Mouse (Mus musculus): ENCODE results near the gene Mettl11b. TPM values are rescaled to one million over a fixed set of nuclear protein-coding genes. Genes with fewer than 3 reads are reported as not detected.
A peak's percentile ranks its signal among the peaks of the same experiment; 100 is the strongest.

Mettl11b gene
- polyA plus RNA-seq, 1 experiment from 2014 or later, result 0.06 TPM

GRCm38 (mm10) chr1:163682935-163683430 is 42.0 kb downstream of the Mettl11b start:
- ATAC-seq (ENCODE audit: insufficient read depth, low FRiP score, low read depth), result no peak
- H3K36me3 ChIP-seq, result no peaks in the 10 kb centered on the region
- H3K9me3 ChIP-seq, result no peaks in the 10 kb centered on the region
- WGBS, result 44% methylated on average over 2 of the region's 2 CpGs
- no peaks in the 10 kb centered on the region for H3K4me1 ChIP-seq
- no peak overlapping the region for H3K4me2 ChIP-seq
- peak overlapping the region; percentile 19; the same call in 1 of the 2 replicates for H3K27ac ChIP-seq
- H3K9ac ChIP-seq, result no peak overlapping the region
- H3K4me3 ChIP-seq (replicated peaks), result no peak overlapping the region
- H3K27me3 ChIP-seq (replicated peaks), result no peaks in the 10 kb centered on the region

- Histone ChIP-seq H3K9ac (no peak overlapping the region), H3K36me3 (no peaks in the 10 kb centered on the region), H3K9me3 (no peaks in the 10 kb centered on the region), H3K4me2 (no peak overlapping the region), H3K27ac (peak overlapping the region; percentile 19; the same call in 1 of the 2 replicates), H3K27me3 (replicated peaks) (no peaks in the 10 kb centered on the region), H3K4me1 (no peaks in the 10 kb centered on the region), H3K4me3 (replicated peaks) (no peak overlapping the region)
- whole genome bisulfite sequencing, result 28% methylated on average over 3 of the region's 3 CpGs
- no peak for ATAC-seq (ENCODE audit: insufficient read depth, low FRiP score, low read depth)
Observed at GRCm38 (mm10) chr1:163682127-163682526, 42.9 kb downstream of the Mettl11b start.

- Histone ChIP-seq H3K36me3 (no peaks in the 10 kb centered on the region), H3K9ac (no peak overlapping the region), H3K9me3 (no peaks in the 10 kb centered on the region), H3K4me2 (no peak overlapping the region), H3K27me3 (replicated peaks) (no peaks in the 10 kb centered on the region), H3K27ac (no peak overlapping the region), H3K4me1 (no peaks in the 10 kb centered on the region), H3K4me3 (replicated peaks) (no peak overlapping the region)
- 76% methylated on average over 3 of the region's 3 CpGs for WGBS
- ATAC-seq (ENCODE audit: insufficient read depth, low FRiP score, low read depth), result no peak
Observed at GRCm38 (mm10) chr1:163672866-163673265, 52.2 kb downstream of the Mettl11b start.

DNA sequence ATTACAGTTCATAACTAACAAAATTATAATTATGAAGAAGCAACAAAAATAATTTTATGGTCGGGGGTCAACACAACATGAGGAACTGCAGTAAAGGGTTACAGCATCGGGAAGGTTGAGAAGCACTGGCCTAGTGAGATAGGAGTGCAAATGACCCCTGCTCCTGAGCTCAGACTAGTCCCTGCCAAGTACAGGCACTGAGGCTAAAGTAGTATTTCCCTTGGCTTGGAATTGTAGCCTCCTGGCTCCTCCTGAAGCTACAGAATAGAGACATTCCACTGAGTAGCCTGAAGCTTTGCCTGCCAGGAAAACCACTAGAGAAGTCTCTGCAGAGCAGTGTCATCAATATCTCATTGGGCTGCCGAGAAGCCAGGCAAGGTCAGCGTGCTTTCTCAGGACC is 53.7 kb downstream of the Mettl11b start:
- Histone ChIP-seq H3K4me1 (no peaks in the 10 kb centered on the region), H3K27me3 (replicated peaks) (no peaks in the 10 kb centered on the region), H3K9me3 (no peaks in the 10 kb centered on the region), H3K36me3 (no peaks in the 10 kb centered on the region), H3K4me2 (no peak overlapping the region), H3K9ac (no peak overlapping the region), H3K27ac (no peak overlapping the region), H3K4me3 (replicated peaks) (no peak overlapping the region)
- 68% methylated on average over 4 of the region's 4 CpGs for WGBS
- ATAC-seq (ENCODE audit: insufficient read depth, low FRiP score, low read depth), result no peak

GRCm38 (mm10) chr1:163670702-163671101 is 54.3 kb downstream of the Mettl11b start:
- Histone ChIP-seq H3K4me1 (no peaks in the 10 kb centered on the region), H3K36me3 (no peaks in the 10 kb centered on the region), H3K27me3 (replicated peaks) (no peaks in the 10 kb centered on the region), H3K27ac (no peak overlapping the region), H3K9ac (no peak overlapping the region), H3K4me3 (replicated peaks) (no peak overlapping the region), H3K4me2 (no peak overlapping the region), H3K9me3 (no peaks in the 10 kb centered on the region)
- 23% methylated on average over 4 of the region's 4 CpGs for WGBS
- no peak for ATAC-seq (ENCODE audit: insufficient read depth, low FRiP score, low read depth)

- 87% methylated on average over 4 of the region's 4 CpGs for WGBS
- no peak for ATAC-seq (ENCODE audit: insufficient read depth, low FRiP score, low read depth)
Observed at GRCm38 (mm10) chr1:163669936-163670335, 55.1 kb downstream of the Mettl11b start.

GRCm38 (mm10) chr1:163662416-163662815 is 62.6 kb downstream of the Mettl11b start:
- no peak overlapping the region for H3K9ac ChIP-seq
- no peaks in the 10 kb centered on the region for H3K9me3 ChIP-seq
- H3K4me1 ChIP-seq, result no peaks in the 10 kb centered on the region
- H3K4me3 ChIP-seq (replicated peaks), result no peak overlapping the region
- no peaks in the 10 kb centered on the region for H3K27me3 ChIP-seq (replicated peaks)
- no peaks in the 10 kb centered on the region for H3K36me3 ChIP-seq
- H3K4me2 ChIP-seq, result no peak overlapping the region
- no peak overlapping the region for H3K27ac ChIP-seq
- ATAC-seq (ENCODE audit: insufficient read depth, low FRiP score, low read depth), result no peak
- 84% methylated on average over 1 of the region's 1 CpGs for WGBS

More at GRCm38 (mm10) chr1:163669936-163670335, 55.1 kb downstream of the Mettl11b start:
- no peaks in the 10 kb centered on the region for H3K36me3 ChIP-seq
- no peak overlapping the region for H3K9ac ChIP-seq
- H3K27ac ChIP-seq, result no peak overlapping the region
- H3K27me3 ChIP-seq (replicated peaks), result no peaks in the 10 kb centered on the region
- no peaks in the 10 kb centered on the region for H3K9me3 ChIP-seq
- no peaks in the 10 kb centered on the region for H3K4me1 ChIP-seq
- H3K4me2 ChIP-seq, result no peak overlapping the region
- no peak overlapping the region for H3K4me3 ChIP-seq (replicated peaks)

GRCm38 (mm10) chr1:163658535-163658928 is 66.5 kb downstream of the Mettl11b start:
- Histone ChIP-seq H3K4me1 (no peaks in the 10 kb centered on the region), H3K4me3 (replicated peaks) (no peak overlapping the region), H3K27ac (no peak overlapping the region), H3K4me2 (no peak overlapping the region), H3K27me3 (replicated peaks) (no peaks in the 10 kb centered on the region), H3K9me3 (no peaks in the 10 kb centered on the region), H3K36me3 (no peaks in the 10 kb centered on the region), H3K9ac (no peak overlapping the region)
- ATAC-seq (ENCODE audit: insufficient read depth, low FRiP score, low read depth), result no peak

DNA sequence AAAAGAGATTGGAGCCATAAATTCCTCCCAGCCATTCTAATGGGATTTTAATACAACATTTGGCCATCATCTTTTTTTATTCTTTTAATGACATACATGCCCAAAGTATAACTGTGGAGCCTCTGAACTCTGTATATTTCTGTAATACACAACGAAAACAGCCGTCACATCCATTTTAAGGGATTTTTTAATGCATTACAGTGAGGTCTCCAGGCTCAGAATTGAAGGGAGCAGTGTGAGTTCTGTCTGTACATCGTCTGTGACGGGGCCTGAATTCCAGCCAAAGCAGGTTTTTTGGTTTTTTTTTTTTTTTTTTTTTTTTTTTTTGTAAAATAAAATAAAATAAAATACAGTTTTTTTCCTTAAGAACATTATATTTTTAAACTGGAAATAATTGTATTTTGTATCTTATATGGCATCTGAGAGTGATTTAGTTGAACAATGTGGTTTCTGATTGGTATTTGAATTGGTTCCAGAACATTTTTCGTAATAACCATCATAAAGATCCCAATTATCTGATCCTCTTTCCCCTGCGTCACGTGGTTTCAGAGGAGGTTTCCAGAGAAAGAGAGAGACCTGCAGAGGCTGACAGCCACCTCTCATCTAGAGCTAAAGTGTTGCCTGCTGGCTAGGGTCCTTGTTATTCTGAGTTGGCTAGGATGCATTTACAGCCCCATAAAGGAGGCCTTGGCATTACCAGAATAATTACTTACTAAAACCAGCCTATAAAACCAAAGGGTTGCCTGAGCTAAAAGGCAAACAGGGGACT is 67.1 kb downstream of the Mettl11b start:
- Histone ChIP-seq H3K4me3 (replicated peaks) (no peak overlapping the region), H3K36me3 (no peaks in the 10 kb centered on the region), H3K4me1 (no peaks in the 10 kb centered on the region), H3K27me3 (replicated peaks) (no peaks in the 10 kb centered on the region), H3K9me3 (no peaks in the 10 kb centered on the region), H3K9ac (no peak overlapping the region), H3K27ac (no peak overlapping the region), H3K4me2 (no peak overlapping the region)
- 49% methylated on average over 7 of the region's 7 CpGs for WGBS
- no peak for ATAC-seq (ENCODE audit: insufficient read depth, low FRiP score, low read depth)

GRCm38 (mm10) chr1:163657056-163657455 is 68.0 kb downstream of the Mettl11b start:
- Histone ChIP-seq H3K9me3 (no peaks in the 10 kb centered on the region), H3K9ac (no peak overlapping the region), H3K4me2 (no peak overlapping the region), H3K36me3 (no peaks in the 10 kb centered on the region), H3K4me1 (no peaks in the 10 kb centered on the region), H3K4me3 (replicated peaks) (no peak overlapping the region), H3K27me3 (replicated peaks) (no peaks in the 10 kb centered on the region), H3K27ac (no peak overlapping the region)
- 10% methylated on average over 2 of the region's 2 CpGs for WGBS
- ATAC-seq (ENCODE audit: insufficient read depth, low FRiP score, low read depth), result no peak

DNA sequence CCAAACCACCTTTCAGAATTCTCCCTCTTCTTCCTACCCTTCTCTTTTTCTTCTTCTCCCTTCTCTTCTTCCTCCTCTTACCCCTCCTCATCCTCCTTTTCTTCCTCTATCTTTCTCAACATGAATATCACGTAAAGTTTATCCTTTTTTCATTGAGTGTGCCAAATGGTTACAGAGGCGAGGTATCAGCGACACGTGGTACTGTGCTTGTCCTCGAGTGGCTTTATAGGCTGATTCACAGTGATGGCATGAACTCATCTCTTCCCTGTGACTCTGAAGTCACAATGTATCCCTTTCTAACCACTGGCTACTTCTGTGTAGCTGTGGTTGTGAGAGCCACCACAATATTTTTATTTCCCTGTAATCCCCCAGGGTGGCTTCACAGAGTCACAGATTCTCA is 68.6 kb downstream of the Mettl11b start:
- no peak overlapping the region for H3K27ac ChIP-seq
- WGBS, result 89% methylated on average over 5 of the region's 5 CpGs
- no peaks in the 10 kb centered on the region for H3K36me3 ChIP-seq
- H3K9me3 ChIP-seq, result no peaks in the 10 kb centered on the region
- H3K9ac ChIP-seq, result no peak overlapping the region
- no peak for ATAC-seq (ENCODE audit: insufficient read depth, low FRiP score, low read depth)
- H3K4me3 ChIP-seq (replicated peaks), result no peak overlapping the region
- H3K4me1 ChIP-seq, result no peaks in the 10 kb centered on the region
- H3K4me2 ChIP-seq, result no peak overlapping the region
- H3K27me3 ChIP-seq (replicated peaks), result no peaks in the 10 kb centered on the region

All from stomach, embryonic 15.5 days (tissue).